Mouse (Mus musculus) neutrophil, adult 5-6 weeks (primary cell): ENCODE data around the gene Dach1. TPM values are rescaled to one million over a fixed set of nuclear protein-coding genes. Genes with fewer than 3 reads are reported as not detected.

Experiments used
- ATAC-seq: fragments of 151-379, 151-347 bp; 2 replicates; pipeline ENCODE4 v1.8.0; 2017; ENCODE audit warnings: mild to moderate bottlenecking, moderate TSS enrichment; ENCODE audit not compliant: insufficient number of reproducible peaks, poor library complexity, low FRiP score, severe bottlenecking; ENCODE audit errors: extremely low read depth
- total RNA-seq: library from RNA; stranded (forward); fragments of 200-1000 nt; gene quantifications from 2 replicates; pipeline ENCODE4 v1.2.3, GENCODE M21; 2017

Gene Dach1
- total RNA-seq, 1 experiment from 2014 or later, result 3.6 TPM

GRCm38 (mm10) chr14:98064190-98064589, 105.4 kb downstream of the Dach1 start:
- no peak for ATAC-seq

- ATAC-seq, result no peak
Observed at GRCm38 (mm10) chr14:98049329-98049728, 120.2 kb downstream of the Dach1 start.

DNA sequence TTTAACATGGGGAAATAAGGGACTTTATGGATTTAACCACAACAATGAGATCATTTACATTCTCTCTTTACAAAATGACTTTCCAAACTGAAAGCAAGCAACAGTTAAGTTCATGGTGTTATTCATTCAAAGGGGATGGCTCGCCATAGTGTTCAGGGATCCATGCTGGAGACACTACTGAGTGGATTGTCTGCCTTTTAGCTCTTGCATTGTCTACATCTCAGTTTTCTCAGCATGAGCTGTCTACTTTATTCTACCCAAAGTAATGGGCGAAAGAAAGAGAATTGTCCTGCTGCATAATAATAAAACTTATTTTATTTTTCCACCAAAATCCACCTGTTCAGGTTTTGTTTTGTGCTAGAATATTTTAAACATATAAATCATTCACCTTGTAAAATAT, 121.2 kb downstream of the Dach1 start:
- no peak for ATAC-seq

- ATAC-seq, result no peak
Observed at GRCm38 (mm10) chr14:98047670-98048069, 121.9 kb downstream of the Dach1 start.

GRCm38 (mm10) chr14:98046960-98047359, 122.6 kb downstream of the Dach1 start:
- no peak for ATAC-seq

DNA sequence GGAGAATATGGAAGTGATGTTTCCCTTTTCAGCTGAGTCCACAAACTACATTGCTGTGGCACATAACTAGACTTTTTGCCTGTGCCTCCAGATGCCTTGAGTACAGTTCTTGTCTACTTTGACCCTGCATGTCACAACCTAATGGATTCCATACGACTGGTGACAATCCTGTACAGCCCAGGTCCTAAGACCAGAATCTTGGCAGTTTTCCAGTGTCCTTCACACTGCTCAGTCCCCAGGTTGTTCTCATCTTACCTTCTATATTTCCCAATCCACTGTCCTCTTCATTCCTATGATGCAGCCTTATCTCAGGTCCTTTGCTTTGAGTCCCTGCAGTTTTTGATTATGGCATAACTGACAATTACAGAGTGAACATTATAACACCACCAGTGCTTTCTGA, 131.0 kb downstream of the Dach1 start:
- ATAC-seq, result no peak

DNA sequence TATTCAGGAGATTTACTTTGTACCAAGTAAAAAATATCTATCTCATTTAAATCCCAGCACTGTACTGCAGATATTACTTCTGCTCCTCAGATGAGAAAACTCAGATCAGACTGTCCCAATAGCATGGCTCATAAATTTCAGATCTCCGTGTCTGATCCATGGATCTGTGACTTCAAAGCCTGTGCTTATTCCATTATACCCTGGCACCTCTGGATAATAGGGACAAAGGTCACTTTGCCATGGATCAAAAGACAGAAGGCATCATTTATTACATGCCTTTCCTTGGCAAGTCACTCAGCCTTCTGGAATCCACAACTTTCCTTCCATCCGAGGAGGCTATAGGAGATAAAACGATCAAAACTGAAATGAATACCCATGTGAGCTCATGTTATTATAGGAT, 132.4 kb downstream of the Dach1 start:
- no peak for ATAC-seq

GRCm38 (mm10) chr14:98035261-98035660, 134.3 kb downstream of the Dach1 start:
- no peak for ATAC-seq

GRCm38 (mm10) chr14:98023540-98023939, 146.0 kb downstream of the Dach1 start:
- ATAC-seq, result no peak

- no peak for ATAC-seq
Observed at GRCm38 (mm10) chr14:98014053-98014452, 155.5 kb downstream of the Dach1 start.

- no peak for ATAC-seq
Observed at GRCm38 (mm10) chr14:98008501-98008900, 161.1 kb downstream of the Dach1 start.

DNA sequence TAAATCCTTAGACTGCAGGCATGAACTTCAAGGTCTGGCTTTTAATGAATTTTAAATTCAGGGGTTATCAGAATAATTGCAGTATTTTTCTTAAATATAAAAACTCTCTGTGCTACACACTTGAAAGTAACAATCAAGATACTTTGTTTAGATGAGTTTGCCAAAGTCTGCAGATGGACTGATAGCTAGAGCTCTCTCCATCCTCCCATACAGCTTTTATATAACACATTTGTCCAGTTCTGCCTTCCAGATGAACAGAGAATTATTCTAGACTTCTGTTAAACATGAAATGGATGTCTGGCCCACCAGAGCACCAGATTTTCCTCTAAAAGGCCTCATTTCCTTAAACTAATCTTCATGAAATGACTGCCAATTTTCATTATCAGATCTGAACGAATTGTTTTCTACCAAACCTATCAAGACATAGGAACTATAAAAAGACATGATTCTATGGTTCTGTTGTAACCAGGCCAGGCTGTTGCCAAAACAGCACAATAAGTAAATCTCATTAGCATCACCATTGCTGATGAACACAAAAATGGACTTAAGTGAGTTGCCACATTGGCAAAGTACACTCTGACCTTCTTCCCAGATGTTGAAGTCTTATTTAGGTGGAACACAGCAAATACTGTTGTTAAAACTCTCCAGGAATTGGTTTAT, 167.4 kb downstream of the Dach1 start:
- no peak for ATAC-seq

GRCm38 (mm10) chr14:97998584-97998983, 171.0 kb downstream of the Dach1 start:
- ATAC-seq, result no peak

GRCm38 (mm10) chr14:97983251-97983650, 186.3 kb downstream of the Dach1 start:
- no peak for ATAC-seq

DNA sequence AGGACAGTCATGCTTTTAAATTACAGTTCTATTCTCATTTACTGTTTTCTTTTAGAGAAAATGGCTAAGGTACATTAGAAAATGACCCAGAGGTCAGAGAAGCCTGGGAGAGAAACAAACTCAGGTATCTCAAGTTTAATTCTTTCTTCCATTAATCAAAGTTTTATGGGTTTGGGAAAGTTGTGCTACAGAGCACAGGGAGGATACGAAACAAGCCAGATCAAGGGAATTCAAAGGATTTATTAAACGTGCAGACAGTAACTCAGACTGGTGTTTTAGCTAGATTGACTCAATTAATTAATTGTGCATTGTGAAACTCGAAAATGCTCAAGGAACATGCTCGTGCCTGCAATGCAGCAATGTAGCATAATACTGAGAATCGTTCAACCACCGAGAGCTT, 186.9 kb downstream of the Dach1 start:
- no peak for ATAC-seq

- ATAC-seq, result no peak
Observed at GRCm38 (mm10) chr14:97980879-97981278, 188.7 kb downstream of the Dach1 start.

DNA sequence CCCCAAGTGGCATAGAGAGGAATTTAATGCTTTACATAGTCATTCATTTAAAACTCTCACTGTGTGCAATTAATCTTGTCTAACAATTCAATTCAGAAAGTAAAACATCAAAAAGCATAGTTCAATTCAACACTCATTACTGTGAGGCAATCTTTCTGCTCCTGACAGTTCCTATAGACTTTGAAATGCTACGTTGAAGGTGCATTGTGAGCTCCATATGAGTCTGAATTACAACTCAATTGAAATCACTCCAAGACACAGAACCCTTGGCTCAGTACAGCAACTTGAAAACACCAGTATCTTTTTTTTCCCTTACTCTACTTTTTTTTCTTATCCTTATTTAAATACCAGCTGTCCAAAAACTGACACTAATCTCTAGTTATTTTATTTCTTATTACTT, 193.5 kb downstream of the Dach1 start:
- ATAC-seq, result no peak

- no peak for ATAC-seq
Observed at GRCm38 (mm10) chr14:97975447-97975846, 194.1 kb downstream of the Dach1 start.

GRCm38 (mm10) chr14:97964543-97965069, 205.0 kb downstream of the Dach1 start:
- ATAC-seq, result no peak

DNA sequence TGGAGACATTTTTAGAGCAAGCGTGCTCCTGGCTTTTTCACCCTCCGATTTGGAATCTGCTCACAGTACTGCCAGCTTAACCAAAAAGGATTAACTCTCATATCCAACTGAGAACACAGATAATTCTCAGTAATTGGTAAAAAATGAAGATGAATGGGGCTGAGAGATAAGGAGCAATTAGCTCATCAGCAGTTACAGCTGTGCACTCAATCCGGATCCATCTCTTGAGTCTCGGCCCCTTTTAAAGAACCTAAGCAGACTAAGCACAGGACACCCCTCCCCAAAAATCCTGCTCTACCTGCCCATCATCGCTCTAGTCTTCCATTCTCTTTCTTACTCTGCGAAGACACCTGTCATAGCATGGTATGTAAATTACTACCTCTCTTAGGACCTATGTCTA, 205.9 kb downstream of the Dach1 start:
- ATAC-seq, result no peak

GRCm38 (mm10) chr14:97956356-97956755, 213.2 kb downstream of the Dach1 start:
- ATAC-seq, result no peak
